Mouse (Mus musculus) urinary bladder, postnatal 25 days (tissue): ENCODE results near the gene Clock.

Experiments used
- DNase-seq: peaks from one replicate; pipeline ENCODE4 v3.0.0; 2022; ENCODE audit warnings: low spot score

The Clock gene

DNA sequence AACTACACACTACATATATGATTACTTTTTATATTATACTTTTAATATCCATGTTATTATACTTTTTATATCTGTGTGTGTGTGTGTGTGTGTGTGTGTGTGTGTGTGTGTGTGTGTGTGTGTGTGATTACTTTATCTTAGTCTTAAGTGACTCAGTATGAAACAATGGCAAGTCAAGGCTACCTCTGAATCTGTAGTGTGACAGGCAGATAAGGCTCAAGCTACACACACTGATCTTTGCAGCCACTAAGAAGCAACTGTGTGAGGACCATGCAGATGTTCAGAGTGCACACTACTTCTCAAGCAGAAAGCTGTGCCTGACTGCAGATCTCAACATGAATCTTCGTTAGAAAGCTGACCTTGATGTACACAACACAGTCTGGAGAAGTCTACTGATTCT lies 20.7 kb downstream of the Clock start:
- no peak for DNase-seq

- DNase-seq: no peak
Measured at GRCm38 (mm10) chr5:76274977-76275376, 29.6 kb downstream of the Clock start.

- DNase-seq: no peak
Measured at GRCm38 (mm10) chr5:76250948-76251347, 53.6 kb downstream of the Clock start.

GRCm38 (mm10) chr5:76246539-76246938 lies 58.1 kb downstream of the Clock start:
- DNase-seq: no peak

GRCm38 (mm10) chr5:76245419-76245818 lies 59.2 kb downstream of the Clock start:
- no peak for DNase-seq

- DNase-seq: no peak
Measured at GRCm38 (mm10) chr5:76244430-76244829, 60.2 kb downstream of the Clock start.

GRCm38 (mm10) chr5:76243929-76244328 lies 60.7 kb downstream of the Clock start:
- no peak for DNase-seq

DNA sequence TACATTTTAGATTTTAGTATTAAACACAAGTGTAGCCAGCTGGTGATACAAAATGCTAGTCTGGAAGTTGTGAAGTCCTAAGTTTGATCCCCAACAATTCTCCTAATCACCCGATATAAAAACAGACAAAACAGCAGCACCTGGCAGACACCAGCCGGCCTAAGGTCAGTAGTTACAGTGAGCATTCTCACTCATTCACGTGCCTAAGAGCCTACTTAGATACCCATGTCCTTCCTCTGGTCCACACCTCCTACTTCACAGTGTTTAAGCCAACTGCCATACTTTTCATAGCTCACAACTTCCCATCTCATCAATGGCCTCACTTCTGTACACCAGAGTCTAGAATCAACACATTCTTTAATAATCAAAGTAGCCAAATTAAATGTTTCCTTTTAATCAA lies 61.3 kb downstream of the Clock start:
- no peak for DNase-seq

DNA sequence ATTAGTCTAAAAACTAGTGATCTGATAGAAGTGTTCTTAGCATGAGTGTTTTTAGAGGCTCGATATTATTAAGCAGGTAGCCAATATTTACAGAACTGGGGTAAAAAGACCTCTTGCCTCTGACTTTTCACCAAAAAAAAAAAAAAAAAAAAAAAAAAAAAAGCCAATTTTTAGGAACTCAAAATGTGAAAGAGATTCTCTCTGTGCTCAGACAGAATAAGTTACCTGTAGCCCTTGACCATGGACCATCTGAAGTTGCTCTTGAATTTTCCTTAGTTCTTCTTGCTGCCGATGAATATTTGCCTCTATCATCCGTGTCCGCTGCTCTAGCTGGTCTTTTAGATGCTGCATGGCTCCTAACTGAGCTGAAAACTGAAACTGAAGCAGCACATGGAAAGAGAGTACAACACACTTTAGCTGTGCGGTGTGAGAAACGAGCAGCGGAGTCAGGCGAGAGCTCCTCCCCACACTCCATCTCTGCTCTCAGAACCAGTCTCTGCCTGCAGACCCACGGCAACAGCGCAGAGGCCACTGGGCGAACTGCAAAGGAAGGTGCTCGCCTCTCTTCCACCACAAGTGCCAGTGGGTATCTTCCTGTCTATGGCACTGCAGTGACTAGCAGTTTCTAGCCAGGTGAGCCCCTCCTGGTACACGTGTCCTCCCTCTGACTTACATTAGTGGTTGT lies 73.3 kb downstream of the Clock start:
- no peak for DNase-seq

DNA sequence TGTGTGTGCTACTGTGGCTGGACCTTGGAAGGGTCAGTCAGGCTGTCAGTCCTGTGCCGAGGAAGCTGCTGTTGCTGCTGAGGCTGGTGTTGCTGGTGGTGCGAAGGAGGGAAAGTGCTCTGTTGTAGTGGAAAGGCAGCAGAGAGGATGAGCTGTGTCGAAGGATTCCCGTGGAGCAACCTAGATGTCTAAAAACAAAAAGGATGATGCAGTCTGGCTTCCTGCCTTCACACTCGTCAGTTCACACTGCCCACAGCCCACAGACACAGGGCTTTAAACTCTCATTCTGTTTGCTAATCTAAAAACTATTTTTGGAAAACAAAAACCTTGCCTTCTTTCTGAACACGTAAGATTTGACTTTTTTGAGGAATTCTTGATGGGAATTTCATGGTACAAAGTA lies 87.9 kb downstream of the Clock start:
- no peak for DNase-seq

DNA sequence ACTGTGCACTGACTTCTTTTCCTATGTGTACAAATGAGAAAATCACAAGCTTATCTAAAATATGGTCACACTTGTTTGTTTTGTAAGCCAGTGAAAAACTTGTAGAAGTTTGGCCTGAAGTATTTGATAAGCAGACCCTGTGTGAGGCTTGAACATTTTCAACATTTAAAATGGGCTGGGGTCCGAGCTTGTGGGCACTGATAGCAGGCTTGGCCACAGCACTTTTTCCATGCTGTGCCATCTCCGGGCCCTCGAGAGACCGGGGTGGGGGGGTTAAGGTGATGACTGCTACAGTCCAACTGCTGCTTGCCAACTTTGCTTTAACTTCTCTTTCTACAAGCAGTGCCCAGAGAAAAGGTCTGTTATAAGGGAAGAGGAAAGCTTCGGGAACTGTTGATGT lies 96.5 kb downstream of the Clock start:
- no peak for DNase-seq

- no peak for DNase-seq
Measured at GRCm38 (mm10) chr5:76205886-76206285, 98.7 kb downstream of the Clock start.

GRCm38 (mm10) chr5:76203171-76203570 lies 101.4 kb downstream of the Clock start:
- no peak for DNase-seq

- no peak for DNase-seq
Measured at GRCm38 (mm10) chr5:76199346-76199745, 105.2 kb downstream of the Clock start.

DNA sequence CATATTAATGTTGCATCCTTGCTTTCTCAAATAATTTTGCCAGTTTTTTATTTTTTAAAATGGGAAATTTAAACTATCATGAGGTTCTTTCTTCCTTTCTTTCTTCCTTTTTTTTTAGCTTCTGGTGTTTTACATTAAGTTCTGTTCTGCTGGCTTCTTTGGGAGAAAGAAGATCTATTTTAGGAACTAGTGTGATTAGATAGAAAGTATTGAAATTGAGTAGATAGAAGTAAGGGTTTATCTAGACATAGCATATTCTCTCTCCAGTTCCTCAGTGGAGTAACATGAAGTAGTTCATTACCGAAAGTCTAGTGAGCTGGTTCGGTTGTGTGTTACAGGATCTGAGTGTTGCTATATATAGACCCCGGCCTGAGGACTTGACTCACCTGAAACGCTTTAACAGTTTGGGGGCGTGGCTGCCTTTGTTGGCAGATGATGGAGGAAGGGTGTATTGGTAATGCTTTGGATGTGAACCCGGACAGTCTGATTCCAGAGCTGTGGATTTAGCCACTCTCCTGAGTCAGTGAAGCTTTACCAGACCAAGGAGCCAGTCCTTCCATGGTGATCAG lies 110.1 kb downstream of the Clock start:
- DNase-seq: no peak

- DNase-seq: no peak
Measured at GRCm38 (mm10) chr5:76193075-76193474, 111.5 kb downstream of the Clock start.

DNA sequence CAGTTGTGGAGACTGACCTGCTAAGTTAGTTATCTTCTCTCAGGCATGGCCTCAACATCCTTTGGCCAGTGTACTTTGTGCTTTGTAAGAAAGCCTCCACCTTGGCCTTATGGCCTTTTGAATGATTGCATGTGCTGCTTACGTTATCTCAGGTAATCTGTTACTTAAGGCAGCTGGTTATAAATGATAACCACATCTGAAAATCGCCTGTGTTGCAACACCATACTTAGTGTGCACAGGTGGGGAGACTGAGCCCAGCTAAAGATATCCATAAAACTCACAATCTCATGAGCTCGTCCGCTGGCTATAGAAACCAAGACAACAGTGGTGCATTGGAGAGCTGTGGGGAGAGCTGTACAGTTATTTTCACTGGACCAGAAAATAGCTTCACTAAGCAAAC lies 114.0 kb downstream of the Clock start:
- DNase-seq: no peak

DNA sequence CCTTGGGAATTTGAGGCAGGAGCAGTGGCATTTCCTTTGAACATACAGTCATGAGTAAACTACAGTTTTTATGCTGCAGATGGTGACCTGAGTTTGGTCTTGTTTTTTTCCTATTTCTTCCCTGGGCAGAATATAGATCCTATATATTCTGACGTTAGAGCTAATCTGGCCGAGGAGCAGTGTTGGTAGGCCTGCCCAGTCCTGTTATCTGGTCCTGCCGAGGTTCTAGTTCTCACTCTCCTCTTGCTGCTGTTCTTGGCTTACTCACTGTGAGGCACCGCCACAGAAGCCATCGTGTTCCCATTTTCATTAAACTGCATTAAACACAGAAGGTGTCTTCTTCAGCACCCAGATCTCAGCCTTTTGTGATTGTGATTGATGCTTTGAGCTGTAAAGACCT lies 116.7 kb downstream of the Clock start:
- DNase-seq: no peak

- peak; percentile 60 for DNase-seq
Measured at GRCm38 (mm10) chr5:76184286-76185080, 120.1 kb downstream of the Clock start.

- DNase-seq: peak; percentile 91
Measured at GRCm38 (mm10) chr5:76183750-76184261, 120.8 kb downstream of the Clock start, which contains the start of gene Tmem165. Gene Tmem165 (plus strand): TSS chr5:76183880.

- DNase-seq: no peak
Measured at GRCm38 (mm10) chr5:76183043-76183749, 121.4 kb downstream of the Clock start.

GRCm38 (mm10) chr5:76182326-76182725 lies 122.3 kb downstream of the Clock start:
- DNase-seq: no peak
